Mouse (Mus musculus): ENCODE measurements around the gene 4930558K02Rik. TPM values are rescaled to one million over a fixed set of nuclear protein-coding genes. Genes with fewer than 3 reads are reported as not detected.

Gene 4930558K02Rik
- total RNA-seq, 2 experiments from 2014 or later, result not detected

GRCm38 (mm10) chr1:161900129-161900528, 79.3 kb downstream of the 4930558K02Rik start:
- DNase-seq, result no peak

- no peak for DNase-seq
Observed at GRCm38 (mm10) chr1:161897235-161897634, 82.2 kb downstream of the 4930558K02Rik start.

- DNase-seq, result no peak
Observed at GRCm38 (mm10) chr1:161896130-161896529, 83.3 kb downstream of the 4930558K02Rik start.

- DNase-seq, result no peak
Observed at GRCm38 (mm10) chr1:161895014-161895413, 84.4 kb downstream of the 4930558K02Rik start.

- DNase-seq, result no peak
Observed at GRCm38 (mm10) chr1:161894553-161894952, 84.9 kb downstream of the 4930558K02Rik start.

- no peak for DNase-seq
Observed at GRCm38 (mm10) chr1:161894126-161894525, 85.3 kb downstream of the 4930558K02Rik start.

Other genes with a start within 250 kb of the 4930558K02Rik start
- not detected for gene Fasl, start 191.1 kb downstream of the 4930558K02Rik start, total RNA-seq (2021)
- gene Suco, start 103.0 kb downstream of the 4930558K02Rik start, total RNA-seq (2021), result 10 to 100 TPM; 27.1 to 29.2 TPM
- 10 to 100 TPM; 14.8 to 16.7 TPM for gene Pigc, start 10.4 kb downstream of the 4930558K02Rik start, total RNA-seq (2021)